Mouse (Mus musculus) left cerebral cortex, adult 11 months (tissue): ENCODE measurements around the gene Nlrp6.
A peak's percentile ranks its signal among the peaks of the same experiment; 100 is the strongest.
"Not testable (repeated sequence)": the region's sequence is repeated elsewhere in the genome, so short reads cannot be mapped to it uniquely, and the experiment has no call there.

Experiments used
- DNase-seq: peaks from one replicate; pipeline ENCODE4 v3.0.0; 2022; ENCODE audit warnings: low spot score

Nlrp6 gene

GRCm38 (mm10) chr7:140920418-140921029, at the start of gene Nlrp6:
Gene Nlrp6 (plus strand): TSS chr7:140920902.
- no peak for DNase-seq

- no peak for DNase-seq
These were observed 46.5 kb upstream of the Nlrp6 start for GRCm38 (mm10) chr7:140874224-140874623.

GRCm38 (mm10) chr7:140877364-140877763, 43.3 kb upstream of the Nlrp6 start:
- no peak for DNase-seq

GRCm38 (mm10) chr7:140879355-140879754, 41.3 kb upstream of the Nlrp6 start:
- DNase-seq = no peak

GRCm38 (mm10) chr7:140880419-140880818, 40.3 kb upstream of the Nlrp6 start:
- no peak for DNase-seq

- DNase-seq = no peak
These were observed 39.7 kb upstream of the Nlrp6 start for GRCm38 (mm10) chr7:140880865-140881515.

- DNase-seq = peak; percentile 89
These were observed 38.8 kb upstream of the Nlrp6 start, which contains the start of the genes Psmd13 and Sirt3 for GRCm38 (mm10) chr7:140881696-140882468. Gene Psmd13 (plus strand): TSS chr7:140881968. Gene Sirt3 (minus strand): TSS chr7:140882309.

- DNase-seq = no peak
These were observed 38.3 kb upstream of the Nlrp6 start for GRCm38 (mm10) chr7:140882469-140882803.

- not testable (repeated sequence) for DNase-seq
These were observed 30.1 kb upstream of the Nlrp6 start for GRCm38 (mm10) chr7:140890636-140891035.

GRCm38 (mm10) chr7:140894031-140894430, 26.7 kb upstream of the Nlrp6 start:
- DNase-seq = no peak

GRCm38 (mm10) chr7:140894611-140895010, 26.1 kb upstream of the Nlrp6 start:
- DNase-seq = no peak

- no peak for DNase-seq
These were observed 22.8 kb upstream of the Nlrp6 start for GRCm38 (mm10) chr7:140897863-140898262.

GRCm38 (mm10) chr7:140899121-140899520, 21.6 kb upstream of the Nlrp6 start:
- no peak for DNase-seq

GRCm38 (mm10) chr7:140900220-140900619, 20.5 kb upstream of the Nlrp6 start, which contains the start of gene Cox8b:
Gene Cox8b (minus strand): TSS chr7:140900446.
- DNase-seq = no peak

- no peak for DNase-seq
These were observed 18.4 kb upstream of the Nlrp6 start for GRCm38 (mm10) chr7:140902036-140902875.

- peak; percentile 61 for DNase-seq
These were observed 17.5 kb upstream of the Nlrp6 start for GRCm38 (mm10) chr7:140903212-140903611.

- no peak for DNase-seq
These were observed 15.0 kb upstream of the Nlrp6 start for GRCm38 (mm10) chr7:140905642-140906081.

GRCm38 (mm10) chr7:140907131-140907530, 13.6 kb upstream of the Nlrp6 start:
- DNase-seq = no peak

GRCm38 (mm10) chr7:140907697-140908096, 13.0 kb upstream of the Nlrp6 start:
- no peak for DNase-seq

GRCm38 (mm10) chr7:140908181-140908580, 12.5 kb upstream of the Nlrp6 start:
- no peak for DNase-seq

GRCm38 (mm10) chr7:140908634-140909107, 12.0 kb upstream of the Nlrp6 start:
- peak; percentile 36 for DNase-seq

GRCm38 (mm10) chr7:140912293-140912692, 8.4 kb upstream of the Nlrp6 start:
- DNase-seq = peak; percentile 32
